Mouse (Mus musculus) bone marrow macrophage, adult 2 months (primary cell): ENCODE measurements at regions not wholly inside any gene's neighbourhood (a gene's known extent, or its start where the extent isn't known, plus 50 kb on each side); places are given as distances from the start of the nearest gene placed in this dataset.

Source experiments
- CTCF ChIP-seq: IDR thresholded peaks from 2 replicates; pipeline ENCODE4 v1.5.1; 2012; ENCODE audit warnings: low read depth, mild to moderate bottlenecking, low read length, moderate library complexity
- POLR2A ChIP-seq: IDR thresholded peaks from 2 replicates; pipeline ENCODE4 v1.6.1; 2012; ENCODE audit warnings: mild to moderate bottlenecking, low read depth, low read length, borderline replicate concordance

- TF ChIP-seq CTCF (no peak), POLR2A (no peak)
Observed at GRCm38 (mm10) chr4:54021069-54021829, 195.4 kb downstream of the Tmem38b start.
